Mouse (Mus musculus): ENCODE results near the gene Smarca2. TPM values are rescaled to one million over a fixed set of nuclear protein-coding genes. Genes with fewer than 3 reads are reported as not detected.

Gene Smarca2
- polyA plus RNA-seq (2015; fragmentation: Nextera tagmentation; extraction: Ambion mirVana) = 84.5 and 99.7 TPM in 2 replicates

DNA sequence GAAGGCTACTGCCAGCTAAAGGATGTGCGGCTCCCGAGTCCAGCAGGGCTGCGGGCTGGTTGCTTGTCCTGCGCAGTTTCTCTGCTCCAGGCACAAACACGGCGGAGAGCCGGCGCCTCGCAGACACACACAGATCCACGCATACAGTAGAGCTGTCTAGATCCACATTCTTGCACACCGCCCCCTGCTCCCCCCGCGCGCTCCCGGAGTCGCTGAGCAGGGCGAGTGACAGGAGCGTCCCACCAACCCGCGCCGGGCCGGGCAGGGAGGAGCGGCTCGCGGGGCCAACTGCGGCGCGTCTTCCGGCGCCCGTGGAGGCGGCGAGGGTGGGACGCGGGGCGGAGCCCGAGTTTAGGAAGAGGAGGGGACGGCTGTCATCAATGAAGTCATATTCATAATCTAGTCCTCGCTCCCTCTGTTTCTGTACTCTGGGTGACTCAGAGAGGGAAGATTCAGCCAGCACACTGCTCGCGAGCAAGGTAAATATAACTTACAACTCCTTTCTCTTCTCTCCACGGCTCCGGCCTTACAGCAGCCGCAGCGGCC, at the start of gene Smarca2:
Gene Smarca2, plus strand, starts transcription at position 296 of the 546 bp plus-strand sequence.
- no peaks in the 10 kb centered on the region for H3K36me3 ChIP-seq
- no peaks in the 10 kb centered on the region for H3K9me3 ChIP-seq (replicated peaks)
- H3K27me3 ChIP-seq (replicated peaks) = peaks cover 8% of the 10 kb centered on the region; the same call in 1 of the 2 replicates
- H3K27ac ChIP-seq (replicated peaks) = peak within 1 kb of the TSS; percentile 98
- peaks cover 30% of the 10 kb centered on the region for H3K4me1 ChIP-seq
- H3K9ac ChIP-seq (replicated peaks) = peak within 1 kb of the TSS; percentile 74
- peak within 1 kb of the TSS; percentile 64 for H3K4me3 ChIP-seq (replicated peaks)
- peak within 1 kb of the TSS; percentile 98 for H3K4me2 ChIP-seq
- WGBS = under 1% methylated on average over 45 of the region's 45 CpGs
- peak; percentile 96 for ATAC-seq (ENCODE audit: low FRiP score)

DNA sequence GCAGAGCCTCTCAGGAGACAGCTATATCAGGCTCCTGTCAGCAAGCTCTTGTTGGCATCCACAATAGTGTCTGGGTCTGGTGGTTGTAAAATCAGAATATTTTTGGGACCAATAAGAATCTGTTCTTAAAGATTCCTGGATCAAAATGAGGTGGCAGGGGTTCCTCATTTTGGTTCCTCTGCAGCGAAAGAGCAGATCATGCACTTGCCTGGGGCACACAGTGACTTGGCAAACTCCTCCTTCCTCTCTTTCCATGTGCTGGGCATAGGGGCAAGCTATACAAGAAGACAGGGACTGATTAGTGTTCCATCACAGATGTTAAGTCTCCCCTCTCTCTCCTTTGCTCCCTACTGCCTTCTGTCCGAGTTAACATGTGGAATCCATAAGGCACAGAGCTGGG, 40.0 kb upstream of the Smarca2 start:
- Histone ChIP-seq H3K4me3 (replicated peaks) (no peak overlapping the region), H3K27ac (replicated peaks) (no peak overlapping the region), H3K4me2 (no peak overlapping the region), H3K9me3 (replicated peaks) (no peaks in the 10 kb centered on the region), H3K27me3 (replicated peaks) (no peaks in the 10 kb centered on the region), H3K36me3 (no peaks in the 10 kb centered on the region), H3K4me1 (peaks cover 15% of the 10 kb centered on the region), H3K9ac (replicated peaks) (no peak overlapping the region)
- 65% methylated on average over 2 of the region's 2 CpGs for WGBS
- ATAC-seq (ENCODE audit: low FRiP score) = no peak

DNA sequence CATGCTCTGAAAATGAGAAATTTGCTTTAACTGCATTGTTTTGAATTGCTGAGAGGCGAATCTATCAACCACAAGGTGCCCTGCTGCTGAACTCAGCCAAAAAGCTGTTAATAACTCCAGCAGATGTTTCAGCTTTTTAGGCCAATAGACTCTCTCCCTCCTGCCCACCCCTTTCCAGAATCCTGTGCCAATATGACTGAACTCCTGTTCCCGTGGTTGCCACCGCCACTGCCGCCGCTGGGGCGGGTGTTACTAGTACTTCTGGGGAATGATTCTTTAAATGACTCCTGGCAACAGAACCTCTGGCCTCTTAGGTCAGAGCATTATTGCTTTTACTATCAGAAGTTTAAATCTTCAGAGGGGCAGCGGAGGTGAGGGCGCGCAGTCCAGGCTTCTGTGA, 38.7 kb upstream of the Smarca2 start:
- Histone ChIP-seq H3K9ac (replicated peaks) (no peak overlapping the region), H3K36me3 (no peaks in the 10 kb centered on the region), H3K4me2 (no peak overlapping the region), H3K4me3 (replicated peaks) (no peak overlapping the region), H3K27ac (replicated peaks) (no peak overlapping the region), H3K27me3 (replicated peaks) (no peaks in the 10 kb centered on the region), H3K9me3 (replicated peaks) (no peaks in the 10 kb centered on the region), H3K4me1 (peaks cover 15% of the 10 kb centered on the region)
- 53% methylated on average over 9 of the region's 9 CpGs for WGBS
- 0 out of 2 replicates have a peak, but pooled peaks have one; percentile 31 for ATAC-seq (ENCODE audit: low FRiP score)

DNA sequence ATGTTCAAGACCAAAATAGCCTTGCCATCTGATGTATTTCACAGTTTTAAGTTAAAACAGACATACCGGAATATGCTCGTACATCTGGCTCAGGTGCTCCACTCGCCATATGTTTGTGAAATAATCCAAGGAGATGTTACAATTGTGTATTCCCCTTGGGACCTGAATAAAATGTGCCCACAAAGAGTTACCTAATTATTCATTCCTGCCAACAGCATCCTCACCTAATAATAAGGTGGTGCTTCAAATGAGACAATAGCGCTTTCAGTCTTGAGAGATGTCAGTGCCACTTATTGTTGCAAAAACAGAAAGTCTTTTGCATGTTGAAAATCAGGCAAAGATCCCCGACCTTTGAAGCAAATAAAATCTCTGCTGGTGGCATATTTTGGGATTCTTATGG, 36.6 kb upstream of the Smarca2 start:
- H3K4me3 ChIP-seq (replicated peaks) = no peak overlapping the region
- peaks cover 15% of the 10 kb centered on the region for H3K4me1 ChIP-seq
- WGBS = 66% methylated on average over 5 of the region's 5 CpGs
- no peak overlapping the region for H3K9ac ChIP-seq (replicated peaks)
- H3K36me3 ChIP-seq = no peaks in the 10 kb centered on the region
- no peaks in the 10 kb centered on the region for H3K27me3 ChIP-seq (replicated peaks)
- H3K27ac ChIP-seq (replicated peaks) = no peak overlapping the region
- H3K9me3 ChIP-seq (replicated peaks) = no peaks in the 10 kb centered on the region
- no peak overlapping the region for H3K4me2 ChIP-seq
- no peak for ATAC-seq (ENCODE audit: low FRiP score)

DNA sequence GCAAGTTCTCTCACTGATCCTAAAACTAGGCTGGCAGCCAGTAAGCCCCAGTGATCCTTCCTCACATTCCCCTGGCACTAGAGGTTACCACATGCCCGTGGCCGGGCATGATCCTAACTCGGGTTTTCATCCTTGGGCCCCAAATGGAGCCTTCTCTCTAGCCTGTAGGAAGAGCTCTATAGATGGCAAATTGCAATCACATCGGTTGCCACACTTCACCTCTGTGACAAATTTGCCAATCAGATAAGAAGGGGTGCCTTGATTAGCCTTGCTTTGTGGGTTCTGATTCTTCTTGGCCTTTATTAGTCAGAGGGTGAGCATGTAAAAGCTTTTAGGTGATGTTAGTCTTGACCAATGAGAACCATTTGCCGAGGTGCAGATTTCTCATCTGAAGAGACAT, 35.9 kb upstream of the Smarca2 start:
- no peak overlapping the region for H3K9ac ChIP-seq (replicated peaks)
- H3K9me3 ChIP-seq (replicated peaks) = no peaks in the 10 kb centered on the region
- no peak overlapping the region for H3K4me3 ChIP-seq (replicated peaks)
- no peaks in the 10 kb centered on the region for H3K36me3 ChIP-seq
- no peak for ATAC-seq (ENCODE audit: low FRiP score)
- no peak overlapping the region for H3K4me2 ChIP-seq
- H3K27me3 ChIP-seq (replicated peaks) = no peaks in the 10 kb centered on the region
- H3K27ac ChIP-seq (replicated peaks) = no peak overlapping the region
- peaks cover 15% of the 10 kb centered on the region for H3K4me1 ChIP-seq
- 92% methylated on average over 5 of the region's 5 CpGs for WGBS

DNA sequence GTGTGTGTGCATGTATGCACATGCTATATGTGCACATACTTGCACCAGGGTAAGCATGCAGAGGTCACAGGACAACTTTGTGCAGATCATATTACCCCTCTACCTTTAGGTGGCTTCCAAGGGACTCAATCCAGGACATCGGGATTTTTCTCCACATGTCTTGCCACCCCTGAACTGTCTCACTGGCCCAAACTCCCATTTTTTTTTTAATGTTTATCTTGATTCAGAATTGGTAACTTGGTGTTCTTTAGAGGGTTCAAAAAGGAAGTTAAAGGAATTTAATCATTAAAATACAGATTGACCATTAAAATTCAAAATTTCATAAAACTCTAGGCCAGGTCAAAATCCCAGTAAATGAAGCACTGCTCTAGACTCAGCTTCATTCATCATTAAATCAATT, 35.4 kb upstream of the Smarca2 start:
- Histone ChIP-seq H3K4me1 (peaks cover 15% of the 10 kb centered on the region), H3K27ac (replicated peaks) (no peak overlapping the region), H3K9ac (replicated peaks) (no peak overlapping the region), H3K9me3 (replicated peaks) (no peaks in the 10 kb centered on the region), H3K36me3 (no peaks in the 10 kb centered on the region), H3K4me2 (no peak overlapping the region), H3K27me3 (replicated peaks) (no peaks in the 10 kb centered on the region), H3K4me3 (replicated peaks) (no peak overlapping the region)
- WGBS = 98% methylated on average over 1 of the region's 1 CpGs
- ATAC-seq (ENCODE audit: low FRiP score) = no peak

GRCm38 (mm10) chr19:26579645-26580044, 25.2 kb upstream of the Smarca2 start:
- 85% methylated on average over 5 of the region's 5 CpGs for WGBS
- H3K9me3 ChIP-seq (replicated peaks) = no peaks in the 10 kb centered on the region
- no peak for ATAC-seq (ENCODE audit: low FRiP score)

DNA sequence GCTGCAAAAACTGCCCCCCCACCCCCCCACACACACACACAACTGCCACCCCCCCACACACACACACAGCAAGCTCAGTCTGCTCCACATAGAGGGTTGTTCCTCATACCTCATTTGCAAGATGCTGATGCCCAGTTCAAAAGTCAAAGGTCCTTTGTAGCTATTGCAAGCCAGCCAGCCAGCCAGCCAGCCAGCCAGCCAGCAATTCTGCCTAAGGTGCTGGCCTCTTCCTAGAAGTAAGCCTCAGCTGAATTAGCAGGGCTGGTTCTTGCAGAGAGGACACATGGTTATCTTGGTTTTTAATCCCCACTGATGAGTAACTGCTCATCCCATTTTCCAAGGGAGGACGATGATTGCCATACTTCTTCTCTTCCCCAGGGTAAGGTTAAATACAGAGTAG, 24.8 kb upstream of the Smarca2 start:
- H3K4me3 ChIP-seq (replicated peaks) = no peak overlapping the region
- no peak overlapping the region for H3K27ac ChIP-seq (replicated peaks)
- 75% methylated on average over 1 of the region's 1 CpGs for WGBS
- no peak overlapping the region for H3K4me2 ChIP-seq
- ATAC-seq (ENCODE audit: low FRiP score) = no peak
- no peaks in the 10 kb centered on the region for H3K9me3 ChIP-seq (replicated peaks)
- no peaks in the 10 kb centered on the region for H3K27me3 ChIP-seq (replicated peaks)
- H3K36me3 ChIP-seq = no peaks in the 10 kb centered on the region
- no peaks in the 10 kb centered on the region for H3K4me1 ChIP-seq
- no peak overlapping the region for H3K9ac ChIP-seq (replicated peaks)

More at GRCm38 (mm10) chr19:26579645-26580044, 25.2 kb upstream of the Smarca2 start:
- H3K9ac ChIP-seq (replicated peaks) = no peak overlapping the region
- H3K4me1 ChIP-seq = no peaks in the 10 kb centered on the region
- H3K36me3 ChIP-seq = no peaks in the 10 kb centered on the region
- H3K27ac ChIP-seq (replicated peaks) = no peak overlapping the region
- no peak overlapping the region for H3K4me3 ChIP-seq (replicated peaks)
- H3K27me3 ChIP-seq (replicated peaks) = no peaks in the 10 kb centered on the region
- H3K4me2 ChIP-seq = no peak overlapping the region

DNA sequence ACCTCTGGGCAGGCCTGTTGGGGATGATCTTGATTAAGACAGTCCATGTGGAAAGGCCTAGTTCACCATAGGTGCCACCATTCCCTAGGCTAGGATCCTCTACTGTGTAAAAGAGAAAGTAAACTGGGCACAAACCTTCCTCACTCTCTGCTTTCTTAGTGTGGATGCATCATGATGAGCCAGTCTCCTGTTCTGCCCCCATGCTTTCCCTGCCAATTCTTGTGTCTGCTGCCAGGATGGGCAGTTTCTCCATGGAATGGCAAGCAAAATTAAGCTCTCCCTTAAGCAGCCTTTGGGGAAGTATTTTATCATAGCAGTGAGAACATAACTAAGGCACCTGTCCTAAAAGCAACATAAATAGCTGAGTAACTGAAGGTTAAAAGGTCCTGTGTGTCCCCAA, 10.2 kb upstream of the Smarca2 start:
- Histone ChIP-seq H3K4me3 (replicated peaks) (no peak overlapping the region), H3K27ac (replicated peaks) (no peak overlapping the region), H3K4me1 (no peaks in the 10 kb centered on the region), H3K36me3 (no peaks in the 10 kb centered on the region), H3K4me2 (no peak overlapping the region), H3K9me3 (replicated peaks) (no peaks in the 10 kb centered on the region), H3K9ac (replicated peaks) (no peak overlapping the region), H3K27me3 (replicated peaks) (no peaks in the 10 kb centered on the region)
- no peak for ATAC-seq (ENCODE audit: low FRiP score)

- Histone ChIP-seq H3K4me1 (peaks cover 11% of the 10 kb centered on the region), H3K36me3 (no peaks in the 10 kb centered on the region), H3K4me3 (replicated peaks) (no peak overlapping the region), H3K27me3 (replicated peaks) (0 out of 2 replicates have a peak, but pooled peaks cover 5% of the 10 kb centered on the region), H3K4me2 (no peak overlapping the region), H3K27ac (replicated peaks) (no peak overlapping the region), H3K9ac (replicated peaks) (no peak overlapping the region), H3K9me3 (replicated peaks) (no peaks in the 10 kb centered on the region)
- ATAC-seq (ENCODE audit: low FRiP score) = no peak
- 66% methylated on average over 4 of the region's 4 CpGs for WGBS
These were observed 3.4 kb upstream of the Smarca2 start for GRCm38 (mm10) chr19:26601459-26601858.

DNA sequence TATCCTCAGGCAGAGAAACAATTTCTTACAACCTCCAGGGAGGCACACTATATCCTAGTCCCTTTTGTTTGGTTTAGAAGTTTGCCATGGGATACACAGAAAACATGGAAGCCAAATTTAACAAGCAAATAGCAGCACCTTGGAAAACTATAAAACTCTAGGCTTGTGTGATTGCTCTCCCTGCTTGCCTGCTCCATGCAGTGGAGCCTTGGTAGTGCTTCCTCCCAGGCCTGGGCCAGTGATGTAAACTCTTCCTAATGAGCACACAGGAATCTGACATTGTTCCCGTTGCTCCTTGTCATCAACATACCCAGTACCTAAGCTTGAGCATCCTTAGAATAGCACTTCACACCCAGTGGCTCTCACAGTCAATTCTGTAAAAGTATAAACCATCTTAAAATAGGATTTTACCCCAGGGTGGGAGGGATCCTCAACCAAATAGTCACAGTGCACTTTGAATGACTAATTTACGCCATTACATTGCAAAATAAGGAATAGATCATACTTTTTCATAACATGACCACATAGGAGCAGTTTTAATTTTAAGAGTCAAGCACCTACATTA, 1.5 kb upstream of the Smarca2 start:
- Histone ChIP-seq H3K4me3 (replicated peaks) (no peak overlapping the region), H3K9ac (replicated peaks) (peak overlapping the region; percentile 74; the same call in 1 of the 2 replicates)
- WGBS = 36% methylated on average over 2 of the region's 2 CpGs

More for the DNA sequence above, 1.5 kb upstream of the Smarca2 start:
- 0 out of 2 replicates have a peak, but pooled peaks cover 5% of the 10 kb centered on the region for H3K27me3 ChIP-seq (replicated peaks)
- H3K36me3 ChIP-seq = no peaks in the 10 kb centered on the region
- no peak for ATAC-seq (ENCODE audit: low FRiP score)
- no peaks in the 10 kb centered on the region for H3K9me3 ChIP-seq (replicated peaks)
- peak overlapping the region; percentile 98 for H3K4me2 ChIP-seq
- peak overlapping the region; percentile 14; the same call in 1 of the 2 replicates for H3K27ac ChIP-seq (replicated peaks)
- peaks cover 21% of the 10 kb centered on the region for H3K4me1 ChIP-seq

Measured in neural tube, embryonic 15.5 days (tissue).